Mouse (Mus musculus) midbrain, embryonic 11.5 days (tissue): Measurements from ENCODE around the gene Itpr3. TPM values are rescaled to one million over a fixed set of nuclear protein-coding genes. Genes with fewer than 3 reads are reported as not detected.

Source experiments
- ATAC-seq: fragments of 200-750 bp; cut with Nextera tagmentation; 2 replicates; pipeline ENCODE4 v1.8.0; 2017; ENCODE audit warnings: moderate TSS enrichment, moderate library complexity; ENCODE audit not compliant: low FRiP score
- DNase-seq: peaks from one replicate; pipeline ENCODE4 v3.0.0; 2015; ENCODE audit warnings: low spot score; ENCODE audit errors: missing footprints
- H3K27ac ChIP-seq: fragments of 300-500 bp; sonication (generic); 2 replicates; pipeline ENCODE4 v1.5.1; 2014; ENCODE audit warnings: low read depth, low read length
- H3K27me3 ChIP-seq: fragments of 300-500 bp; sonication (generic); 2 replicates; pipeline ENCODE4 v1.6.1; 2014; ENCODE audit warnings: mild to moderate bottlenecking, low read length, moderate library complexity, mixed read lengths; ENCODE audit not compliant: control insufficient read depth, insufficient read depth
- H3K36me3 ChIP-seq: fragments of 300-500 bp; sonication (generic); 2 replicates; pipeline ENCODE4 v1.6.1; 2014; ENCODE audit warnings: mild to moderate bottlenecking, low read length, moderate library complexity, mixed read lengths; ENCODE audit not compliant: control insufficient read depth, insufficient read depth
- H3K4me1 ChIP-seq: fragments of 300-500 bp; sonication (generic); 2 replicates; pipeline ENCODE4 v1.6.1; 2014; ENCODE audit warnings: low read length; ENCODE audit not compliant: control insufficient read depth, insufficient read depth
- H3K4me2 ChIP-seq: fragments of 300-500 bp; sonication (generic); 2 replicates; pipeline ENCODE4 v1.6.1; 2014; ENCODE audit warnings: mild to moderate bottlenecking, moderate library complexity
- H3K4me3 ChIP-seq: fragments of 300-500 bp; sonication (generic); 2 replicates; pipeline ENCODE4 v1.5.1; 2014; ENCODE audit warnings: low read depth, low read length
- H3K9ac ChIP-seq: fragments of 300-500 bp; sonication (generic); 2 replicates; pipeline ENCODE4 v1.6.1; 2014; ENCODE audit warnings: low read length
- H3K9me3 ChIP-seq: fragments of 300-500 bp; sonication (generic); 2 replicates; pipeline ENCODE4 v1.6.1; 2016; ENCODE audit warnings: low read length; ENCODE audit not compliant: control insufficient read depth
- WGBS: fragments of 180-500 bp; shearing (Covaris S2); extraction: QIAGEN DNeasy Blood & Tissue Kit; methylation state at CpG from one replicate; pipeline ENCODE4 v1.1.7; 2014; 5-methylcytosine and 5-hydroxymethylcytosine counted together
- polyA plus RNA-seq: library from polyadenylated mRNA; unstranded; fragments of >200 nt; fragmentation: Nextera tagmentation; extraction: Ambion mirVana; gene quantifications from 2 replicates; pipeline ENCODE4 v1.2.1, GENCODE M21; 2014

Gene Itpr3
- polyA plus RNA-seq, 1 experiment from 2014 or later: 0.72 TPM

DNA sequence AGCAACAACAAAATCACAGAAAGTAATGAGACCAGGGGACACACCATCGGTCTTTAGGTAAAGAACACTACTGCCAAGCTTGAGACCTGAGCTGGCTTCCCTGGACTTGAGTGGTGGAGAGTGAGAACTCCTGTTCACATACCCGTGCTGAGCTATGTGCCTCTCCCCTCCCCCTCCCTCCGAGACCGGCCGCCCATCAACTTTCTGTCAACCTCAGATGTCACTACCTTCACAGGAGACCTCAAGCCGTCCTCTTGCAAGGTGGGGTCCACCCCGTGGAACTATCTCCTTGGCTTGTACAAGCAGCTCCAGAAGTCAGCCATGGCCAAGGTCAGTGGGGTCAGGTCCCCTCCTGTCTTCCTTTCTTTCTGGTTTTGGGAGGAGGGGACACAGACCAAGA, 24.8 kb upstream of the Itpr3 start:
- Histone ChIP-seq H3K36me3 (no peaks in the 10 kb centered on the region), H3K4me1 (peaks cover 6% of the 10 kb centered on the region), H3K4me3 (no peak overlapping the region), H3K27me3 (no peaks in the 10 kb centered on the region), H3K27ac (no peak overlapping the region), H3K4me2 (no peak overlapping the region), H3K9me3 (no peaks in the 10 kb centered on the region), H3K9ac (no peak overlapping the region)
- 67% methylated on average over 7 of the region's 7 CpGs for WGBS
- no peak for DNase-seq
- no peak for ATAC-seq

DNA sequence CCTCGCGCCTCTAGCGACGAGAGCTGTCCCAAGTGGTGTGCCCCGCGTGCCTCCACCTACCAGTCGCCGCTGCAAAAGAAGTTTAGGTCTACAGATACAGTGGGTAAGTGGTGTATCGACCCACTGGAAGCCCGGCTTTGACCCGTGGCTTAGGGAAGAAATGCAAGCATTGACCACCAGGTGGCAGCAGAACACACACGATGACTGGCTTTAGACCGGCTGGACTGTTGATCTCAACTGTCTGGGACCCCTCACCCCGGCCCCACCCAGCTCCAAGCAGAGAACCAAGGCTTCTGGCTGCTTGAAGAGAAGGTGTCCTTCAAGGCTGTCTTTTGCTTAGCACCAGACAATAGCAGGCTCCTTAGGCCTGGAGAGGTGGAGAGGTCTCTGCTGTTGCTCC, 24.2 kb upstream of the Itpr3 start:
- Histone ChIP-seq H3K27me3 (no peaks in the 10 kb centered on the region), H3K4me1 (peaks cover 1% of the 10 kb centered on the region; the same call in 1 of the 2 replicates), H3K4me2 (no peak overlapping the region), H3K27ac (no peak overlapping the region), H3K36me3 (no peaks in the 10 kb centered on the region), H3K4me3 (no peak overlapping the region), H3K9ac (no peak overlapping the region), H3K9me3 (no peaks in the 10 kb centered on the region)
- WGBS: 4% methylated on average over 14 of the region's 14 CpGs
- ATAC-seq (peak; percentile 60), DNase-seq (peak; percentile 99)

DNA sequence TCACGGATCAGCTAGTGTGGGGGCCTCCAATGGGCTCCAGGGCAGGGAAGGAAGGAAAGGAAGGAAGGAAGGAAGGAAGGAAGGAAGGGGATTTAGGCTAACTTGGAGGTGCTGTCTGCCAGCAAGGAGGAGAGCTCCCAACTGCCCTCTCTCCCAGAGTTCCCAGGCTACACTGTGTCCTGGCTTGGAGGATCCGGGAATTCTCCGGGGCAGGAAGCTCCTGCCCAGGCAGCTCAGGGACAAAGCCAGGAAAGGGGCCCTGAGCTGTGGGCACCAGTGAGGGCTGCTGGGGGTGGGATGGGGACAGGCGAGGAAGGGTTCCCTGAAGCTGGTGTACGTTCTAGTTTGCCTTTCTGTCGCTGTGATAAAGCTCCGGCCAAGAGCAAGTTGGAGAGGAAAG, 20.6 kb upstream of the Itpr3 start:
- no peaks in the 10 kb centered on the region for H3K36me3 ChIP-seq
- no peak overlapping the region for H3K9ac ChIP-seq
- H3K9me3 ChIP-seq: no peaks in the 10 kb centered on the region
- H3K4me1 ChIP-seq: peaks cover 14% of the 10 kb centered on the region
- no peak overlapping the region for H3K27ac ChIP-seq
- no peak overlapping the region for H3K4me3 ChIP-seq
- ATAC-seq (no peak), DNase-seq (no peak)
- 74% methylated on average over 7 of the region's 7 CpGs for WGBS
- no peaks in the 10 kb centered on the region for H3K27me3 ChIP-seq
- no peak overlapping the region for H3K4me2 ChIP-seq

DNA sequence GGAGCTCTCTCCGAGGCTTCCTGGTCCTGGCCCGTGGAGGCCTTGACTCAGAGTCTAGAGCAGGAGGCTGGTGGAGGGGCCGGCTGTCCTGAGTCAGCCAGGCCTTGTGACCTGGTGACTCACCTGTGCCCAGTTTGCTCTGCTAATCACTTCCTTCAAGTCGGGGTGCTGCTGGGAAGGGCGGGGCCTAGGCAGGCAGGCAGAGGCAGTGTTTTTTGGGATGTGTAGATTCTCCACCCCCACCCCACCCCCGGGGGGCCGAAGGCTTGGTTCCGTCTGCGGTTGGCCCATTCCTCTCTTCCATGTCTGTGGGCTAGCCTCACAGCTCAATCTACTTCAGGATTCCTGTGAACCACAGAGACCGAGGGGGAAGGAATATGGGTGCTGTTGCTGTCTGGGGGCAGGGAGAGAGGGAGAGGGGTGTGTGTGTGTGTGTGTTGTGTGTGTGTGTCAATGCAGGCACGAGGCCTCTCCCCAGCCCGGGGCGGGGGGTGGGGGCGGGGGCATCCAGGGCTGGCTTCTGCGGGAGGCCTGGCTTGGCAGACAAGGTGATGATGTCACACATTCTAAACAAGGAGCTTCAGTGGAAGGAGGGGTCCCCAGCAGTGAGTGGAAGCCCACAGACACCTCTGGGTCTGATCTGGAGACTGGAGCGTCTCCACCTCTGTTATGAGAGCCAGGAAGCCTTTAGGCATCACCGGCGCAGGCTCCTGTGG, 18.6 kb upstream of the Itpr3 start:
- H3K27ac ChIP-seq: no peak overlapping the region
- DNase-seq: no peak

DNA sequence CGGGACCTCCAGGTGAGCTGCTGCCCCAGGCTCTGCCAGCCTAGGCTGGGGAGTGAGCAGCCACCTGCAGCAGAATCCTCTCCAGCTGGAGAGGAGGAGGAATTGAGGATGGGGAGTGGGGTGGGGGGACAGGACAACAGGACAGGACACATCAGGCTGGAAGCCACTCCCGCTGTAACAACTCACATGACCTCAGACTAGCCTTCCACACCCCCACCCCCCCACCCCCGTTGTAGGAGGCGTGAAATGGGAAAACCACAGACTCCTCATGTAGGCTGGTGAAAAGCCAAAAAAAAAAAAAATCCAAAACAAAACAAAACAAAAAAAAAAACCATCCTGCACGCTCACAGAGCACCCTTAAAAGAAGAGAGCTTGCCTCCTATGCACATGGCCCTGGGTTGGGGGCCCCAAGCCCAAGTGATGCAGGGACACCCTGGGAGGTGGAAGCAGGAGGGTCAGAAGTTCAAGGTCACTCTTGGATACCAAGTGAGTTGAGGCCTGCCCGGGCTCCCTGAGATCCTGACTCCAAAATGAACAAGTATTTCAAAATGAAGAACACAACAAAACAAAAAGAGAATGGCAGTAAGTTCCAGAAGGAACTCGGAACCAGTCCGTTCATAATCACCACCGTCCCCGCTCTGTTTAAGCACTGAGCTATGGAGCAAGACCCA, 17.5 kb upstream of the Itpr3 start:
- Histone ChIP-seq H3K27ac (no peak overlapping the region), H3K36me3 (no peaks in the 10 kb centered on the region), H3K4me2 (no peak overlapping the region; the same call in 1 of the 2 replicates), H3K27me3 (no peaks in the 10 kb centered on the region), H3K4me1 (peaks cover 14% of the 10 kb centered on the region), H3K9ac (no peak overlapping the region), H3K4me3 (no peak overlapping the region), H3K9me3 (no peaks in the 10 kb centered on the region)
- WGBS: 68% methylated on average over 10 of the region's 10 CpGs
- no peak for ATAC-seq
- DNase-seq: no peak

More for the DNA sequence above, 18.6 kb upstream of the Itpr3 start:
- Histone ChIP-seq H3K4me1 (peaks cover 14% of the 10 kb centered on the region), H3K27me3 (no peaks in the 10 kb centered on the region), H3K4me3 (no peak overlapping the region), H3K36me3 (no peaks in the 10 kb centered on the region), H3K9me3 (no peaks in the 10 kb centered on the region), H3K9ac (no peak overlapping the region), H3K4me2 (no peak overlapping the region)
- WGBS: 42% methylated on average over 18 of the region's 18 CpGs
- no peak for ATAC-seq

DNA sequence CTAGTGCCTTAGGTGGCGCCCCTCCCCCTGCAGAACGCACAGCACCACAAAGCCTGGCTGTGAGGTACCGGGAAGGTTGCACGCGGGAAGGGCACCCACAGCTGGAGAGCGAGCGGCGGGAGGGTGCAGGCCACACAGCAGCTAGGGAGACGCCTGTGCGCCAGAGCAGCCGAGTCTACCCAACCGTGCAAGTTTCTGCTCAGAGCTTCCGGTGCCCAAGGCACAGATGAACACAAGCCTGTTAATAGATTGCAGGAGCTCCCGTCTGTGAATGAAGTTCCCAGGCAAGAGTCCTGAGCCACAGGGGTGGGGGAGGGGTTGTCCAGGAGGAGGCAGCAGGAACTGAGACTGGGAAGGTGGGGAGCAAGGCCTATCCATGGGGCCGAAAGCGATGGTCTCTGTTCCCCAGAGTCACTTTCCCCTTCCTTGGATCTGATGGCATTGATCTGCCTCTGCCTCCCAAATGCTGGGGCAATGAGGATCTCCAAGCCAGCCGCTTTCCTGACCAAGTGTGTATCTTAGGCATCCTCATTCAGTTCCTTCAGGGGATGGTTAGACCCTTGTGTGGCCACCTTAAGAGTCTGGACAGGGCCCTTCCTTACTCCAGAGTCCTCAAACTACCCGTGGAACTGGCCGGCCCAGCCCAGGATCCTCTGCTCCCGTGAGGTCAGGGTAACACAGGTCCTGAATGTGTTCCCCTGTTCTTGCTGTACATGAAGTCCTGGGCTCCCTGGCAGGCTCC, 16.6 kb upstream of the Itpr3 start:
- Histone ChIP-seq H3K4me2 (peak overlapping the region; percentile 25), H3K4me3 (no peak overlapping the region), H3K9ac (peak overlapping the region; percentile 54), H3K36me3 (no peaks in the 10 kb centered on the region), H3K4me1 (peaks cover 14% of the 10 kb centered on the region), H3K9me3 (no peaks in the 10 kb centered on the region), H3K27me3 (no peaks in the 10 kb centered on the region), H3K27ac (no peak overlapping the region)
- 10% methylated on average over 20 of the region's 20 CpGs for WGBS
- peak; percentile 92 for DNase-seq
- no peak for ATAC-seq

DNA sequence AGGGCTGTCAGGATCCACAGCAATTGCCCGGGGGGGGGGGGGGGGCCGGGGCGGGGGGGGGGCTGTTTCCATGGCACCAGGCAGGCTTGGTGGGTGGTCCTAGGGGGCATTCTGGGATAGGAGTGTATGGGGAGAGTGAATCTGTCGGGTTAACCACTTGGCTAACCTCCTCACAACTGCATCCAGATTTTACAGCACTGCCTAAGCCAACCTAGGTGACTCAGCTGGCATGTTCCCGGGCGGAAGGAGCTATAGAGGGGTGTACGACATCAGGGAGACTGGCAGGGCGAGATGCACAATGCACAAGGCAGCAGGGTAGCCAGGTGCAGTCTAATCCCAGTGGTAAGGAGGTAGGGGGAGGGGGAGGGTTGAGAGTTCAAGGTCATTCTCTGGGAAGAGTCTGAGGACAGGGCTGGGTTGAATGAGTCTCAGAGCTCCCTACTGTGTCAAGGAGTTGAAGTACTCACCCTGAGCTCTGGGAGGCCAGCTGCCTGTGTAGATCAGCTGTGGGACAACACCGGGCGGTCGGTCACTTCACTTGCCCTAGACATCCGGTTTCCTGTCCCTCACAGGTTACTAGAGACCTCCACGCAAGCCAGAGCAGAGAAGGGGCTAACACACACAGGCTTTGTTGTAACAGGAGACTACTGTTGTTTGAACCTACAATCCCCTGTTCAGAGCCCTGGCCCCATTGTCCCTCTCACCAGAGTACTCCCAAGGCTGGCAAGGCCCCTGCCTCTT, 15.9 kb upstream of the Itpr3 start:
- no peak for DNase-seq
- Histone ChIP-seq H3K9me3 (no peaks in the 10 kb centered on the region), H3K27me3 (no peaks in the 10 kb centered on the region), H3K4me1 (peaks cover 14% of the 10 kb centered on the region), H3K4me2 (no peak overlapping the region), H3K27ac (no peak overlapping the region), H3K36me3 (no peaks in the 10 kb centered on the region), H3K4me3 (no peak overlapping the region), H3K9ac (no peak overlapping the region)
- WGBS: 60% methylated on average over 10 of the region's 13 CpGs
- ATAC-seq: no peak

DNA sequence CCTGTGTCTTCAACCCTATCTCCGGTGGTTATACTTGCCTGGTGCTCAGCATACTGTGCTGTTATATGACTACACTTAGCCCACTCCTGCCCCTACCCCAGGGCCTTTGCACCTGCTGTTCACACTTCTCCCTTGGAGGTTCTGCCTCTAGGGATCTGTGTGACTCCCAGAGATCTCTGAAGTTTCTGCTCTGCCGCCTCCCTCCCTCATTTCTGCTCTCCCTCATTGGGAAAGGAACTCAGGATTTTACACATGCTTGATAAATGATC, 15.4 kb upstream of the Itpr3 start:
- H3K9ac ChIP-seq: no peak overlapping the region
- H3K27ac ChIP-seq: no peak overlapping the region
- no peaks in the 10 kb centered on the region for H3K9me3 ChIP-seq
- ATAC-seq: no peak
- H3K4me2 ChIP-seq: no peak overlapping the region
- peaks cover 14% of the 10 kb centered on the region for H3K4me1 ChIP-seq
- H3K36me3 ChIP-seq: no peaks in the 10 kb centered on the region
- WGBS: 94% methylated on average over 2 of the region's 2 CpGs
- H3K4me3 ChIP-seq: no peak overlapping the region
- H3K27me3 ChIP-seq: no peaks in the 10 kb centered on the region
- DNase-seq: no peak

DNA sequence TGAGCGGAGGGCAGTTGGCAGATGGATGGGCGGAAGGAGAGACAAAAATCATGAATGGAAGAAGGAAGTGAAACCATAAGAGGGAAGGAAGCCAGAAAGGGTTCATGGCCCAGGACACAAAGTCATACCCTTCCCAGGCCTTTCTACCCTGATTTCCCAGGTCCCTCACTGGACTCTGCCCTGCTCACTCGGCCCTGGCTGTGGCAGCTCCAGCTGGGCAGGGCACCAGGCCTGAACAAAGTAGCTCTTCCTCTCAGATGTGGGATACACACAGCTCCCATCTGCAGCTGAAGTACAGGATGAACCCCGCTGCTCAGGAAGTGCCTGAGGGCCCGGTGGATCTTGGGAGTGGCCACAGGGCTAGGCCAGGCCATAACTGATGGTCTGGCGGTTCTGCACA, 14.3 kb upstream of the Itpr3 start:
- ATAC-seq (no peak), DNase-seq (no peak)
- Histone ChIP-seq H3K4me3 (no peak overlapping the region), H3K4me2 (no peak overlapping the region), H3K4me1 (peaks cover 14% of the 10 kb centered on the region), H3K36me3 (no peaks in the 10 kb centered on the region), H3K9me3 (no peaks in the 10 kb centered on the region), H3K27me3 (no peaks in the 10 kb centered on the region), H3K27ac (no peak overlapping the region), H3K9ac (no peak overlapping the region)
- WGBS: 77% methylated on average over 6 of the region's 6 CpGs
